7 mouse cellular contexts compared by ENCODE assay signal in the genomic region with DNA sequence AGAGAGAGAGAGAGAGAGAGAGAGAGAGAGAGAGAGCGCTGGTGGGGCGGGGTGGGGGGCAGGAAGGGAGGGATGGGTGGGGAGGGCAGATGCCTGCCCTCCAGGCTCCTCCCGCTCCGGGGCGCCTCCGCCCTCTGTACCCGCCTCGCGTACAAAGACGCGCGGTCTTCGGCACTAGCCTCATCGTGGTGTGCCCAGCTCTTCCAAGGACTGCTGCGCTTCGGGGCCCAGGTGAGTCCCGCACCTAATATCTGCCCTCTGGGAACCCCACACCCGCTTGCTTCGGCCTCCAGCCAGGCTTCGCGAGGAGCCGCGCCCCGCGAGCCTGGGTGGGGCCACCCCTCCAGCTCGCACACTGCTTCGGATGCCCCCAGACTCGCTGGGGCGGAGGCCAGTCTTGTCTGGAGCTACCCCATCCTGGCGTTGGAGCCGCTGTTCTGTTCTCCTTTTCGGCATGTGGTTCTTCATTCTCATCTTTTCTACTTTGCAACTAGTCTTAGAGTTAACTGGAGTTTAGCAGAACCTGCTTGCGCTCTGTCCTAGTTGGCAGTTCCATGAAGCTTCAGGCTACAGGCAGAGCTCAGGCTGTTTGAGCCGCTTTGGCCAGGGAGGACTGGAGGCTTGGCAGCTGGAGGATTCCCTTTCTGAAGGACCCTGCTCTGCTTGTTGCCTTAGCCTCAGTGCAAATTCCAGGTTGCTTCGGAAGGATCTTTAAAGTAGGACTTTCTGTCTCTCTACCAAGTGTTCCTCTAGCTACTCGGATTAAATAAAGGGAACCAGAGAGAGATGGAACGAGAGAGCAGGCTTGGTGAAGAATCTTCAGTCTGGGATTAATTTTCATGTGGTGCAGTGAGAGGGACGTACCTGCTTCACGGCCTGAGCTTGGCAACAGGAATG. TPM values are rescaled to one million over a fixed set of nuclear protein-coding genes. Genes with fewer than 3 reads are reported as not detected.
DNase-seq lines count a peak whose midpoint lies in the region; ATAC-seq and TF ChIP-seq lines count a peak whose summit lies in the region.

A gene (plus strand): TSS at position 100 of the 897 bp plus-strand sequence.

- 3% methylated on average over 35 of the region's 39 CpGs for WGBS in hindbrain, embryonic 15.5 days

- peak within 1 kb of the TSS; percentile 98 for H3K4me2 ChIP-seq in hindbrain, embryonic 15.5 days

- TF ChIP-seq POLR2A in brain, embryonic 14.5 days (IDR thresholded peaks at IDR 0.05; ENCODE audit: borderline replicate concordance, extremely low read depth, insufficient read depth, insufficient read length, poor library complexity, severe bottlenecking) = no peak

- H3K9ac ChIP-seq in hindbrain, embryonic 15.5 days = peak within 1 kb of the TSS; percentile 63

- peak; percentile 84 for ATAC-seq in hindbrain, embryonic 15.5 days (ENCODE audit: low FRiP score, low read depth)
- peak; percentile 53 for ATAC-seq in megakaryocyte progenitor cell, adult 5-6 weeks (replicated peaks; ENCODE audit: poor library complexity)

- TF ChIP-seq CTCF in brain, embryonic 14.5 days (IDR thresholded peaks at IDR 0.05; ENCODE audit: borderline replicate concordance, extremely low read depth, insufficient read depth, insufficient read length) = no peak

- 0 out of 2 replicates have a peak, but pooled peaks cover 5% of the 10 kb centered on the region for H3K27me3 ChIP-seq in hindbrain, embryonic 15.5 days

- H3K4me3 ChIP-seq in hindbrain, embryonic 15.5 days = peak within 1 kb of the TSS; percentile 63

- peaks cover 6% of the 10 kb centered on the region for H3K4me1 ChIP-seq in hindbrain, embryonic 15.5 days (replicated peaks)

- no peaks in the 10 kb centered on the region for H3K9me3 ChIP-seq in hindbrain, embryonic 15.5 days

- DNase-seq in NIH3T3 (ENCODE audit: low read depth) = peak; percentile 86
- DNase-seq in brain, embryonic 14.5 days (ENCODE audit: low read depth) = peak; percentile 52
- peak; percentile 25 to 57 for DNase-seq in gastrocnemius, adult 8-10 months (ENCODE audit: low spot score in 2 of 2)
- peak; percentile 21 for DNase-seq in left cerebral cortex, postnatal 25 days (ENCODE audit: low spot score in 2 of 2)
- peak; percentile 31 for DNase-seq in right cerebral cortex, postnatal 4 days

- H3K36me3 ChIP-seq in hindbrain, embryonic 15.5 days = no peaks in the 10 kb centered on the region

- intact Hi-C loops in left cerebral cortex, postnatal 25 days (cut with DNase I) = no loop called here

- H3K27ac ChIP-seq in hindbrain, embryonic 15.5 days (replicated peaks) = peak within 1 kb of the TSS; percentile 70

RNA-seq across cellular contexts. Expression of the gene that starts here (rescaled TPM):
- 58.6 and 70.5 TPM in 2 replicates for polyA plus RNA-seq in brain, embryonic 14.5 days (2012; rRNA removed)
- 10 to 100 TPM; 16.5 to 34.3 (median 26.9) TPM for total RNA-seq in gastrocnemius, adult 8-10 months (2022)
- 168 and 205 TPM in 2 replicates for polyA plus RNA-seq in hindbrain, embryonic 15.5 days (2015; fragmentation: Nextera tagmentation; extraction: Ambion mirVana)
- total RNA-seq in left cerebral cortex, postnatal 25 days (2021) = 10 to 100 TPM; 35.9 to 41.5 TPM
- total RNA-seq in megakaryocyte progenitor cell, adult 5-6 weeks (2015) = 146 and 155 TPM in 2 replicates
- total RNA-seq in megakaryocyte progenitor cell, adult 5-6 weeks (2017) = 217 and 260 TPM in 2 replicates

Comparison
In these comparisons a context has a peak if more than half of its experiments do, and no peak if none do; other contexts are left out.
1. Peak in every context shown above with its lines: DNase-seq, ATAC-seq, H3K4me3 ChIP-seq and H3K27ac ChIP-seq.
2. DNase-seq: peak in every context shown above with its lines; median percentile 86 in NIH3T3; 52 in brain, embryonic 14.5 days; 41 in gastrocnemius, adult 8-10 months; 31 in right cerebral cortex, postnatal 4 days; 21 in left cerebral cortex, postnatal 25 days.